Mouse (Mus musculus): ENCODE measurements around the gene Abcb1b. TPM values are rescaled to one million over a fixed set of nuclear protein-coding genes. Genes with fewer than 3 reads are reported as not detected.

Abcb1b gene
- polyA plus RNA-seq, 1 experiment from 2014 or later, result 1.6 TPM

GRCm38 (mm10) chr5:8901001-8901400 lies 103.1 kb downstream of the Abcb1b start:
- Histone ChIP-seq H3K27me3 (replicated peaks; ENCODE audit: control insufficient read depth, insufficient read depth, low read length) (no peaks in the 10 kb centered on the region), H3K9me3 (ENCODE audit: control insufficient read depth, low read length) (no peaks in the 10 kb centered on the region), H3K4me3 (ENCODE audit: low read depth, low read length) (no peak overlapping the region), H3K36me3 (ENCODE audit: control insufficient read depth, insufficient read depth, low read length) (no peaks in the 10 kb centered on the region), H3K4me2 (ENCODE audit: low read length) (no peak overlapping the region), H3K27ac (ENCODE audit: low read depth) (no peak overlapping the region), H3K4me1 (replicated peaks; ENCODE audit: control insufficient read depth, insufficient read depth, low read length) (no peaks in the 10 kb centered on the region), H3K9ac (ENCODE audit: low read length) (no peak overlapping the region)
- 76% methylated on average over 1 of the region's 1 CpGs for WGBS
- no peak for ATAC-seq (replicated peaks; ENCODE audit: low FRiP score, low TSS enrichment, low read depth)
- no peak for DNase-seq (ENCODE audit: low spot score)

GRCm38 (mm10) chr5:8902141-8902817 lies 104.3 kb downstream of the Abcb1b start:
- Histone ChIP-seq H3K4me2 (ENCODE audit: low read length) (no peak overlapping the region), H3K36me3 (ENCODE audit: control insufficient read depth, insufficient read depth, low read length) (no peaks in the 10 kb centered on the region), H3K4me3 (ENCODE audit: low read depth, low read length) (no peak overlapping the region), H3K27ac (ENCODE audit: low read depth) (no peak overlapping the region), H3K4me1 (replicated peaks; ENCODE audit: control insufficient read depth, insufficient read depth, low read length) (no peaks in the 10 kb centered on the region), H3K9ac (ENCODE audit: low read length) (no peak overlapping the region), H3K27me3 (replicated peaks; ENCODE audit: control insufficient read depth, insufficient read depth, low read length) (no peaks in the 10 kb centered on the region), H3K9me3 (ENCODE audit: control insufficient read depth, low read length) (no peaks in the 10 kb centered on the region)
- DNase-seq (ENCODE audit: low spot score) (no peak), ATAC-seq (replicated peaks; ENCODE audit: low FRiP score, low TSS enrichment, low read depth) (no peak)
- WGBS, result 80% methylated on average over 6 of the region's 6 CpGs

GRCm38 (mm10) chr5:8904539-8904938 lies 106.6 kb downstream of the Abcb1b start:
- Histone ChIP-seq H3K4me2 (ENCODE audit: low read length) (no peak overlapping the region), H3K9me3 (ENCODE audit: control insufficient read depth, low read length) (no peaks in the 10 kb centered on the region), H3K4me1 (replicated peaks; ENCODE audit: control insufficient read depth, insufficient read depth, low read length) (no peaks in the 10 kb centered on the region), H3K27ac (ENCODE audit: low read depth) (no peak overlapping the region), H3K27me3 (replicated peaks; ENCODE audit: control insufficient read depth, insufficient read depth, low read length) (no peaks in the 10 kb centered on the region), H3K36me3 (ENCODE audit: control insufficient read depth, insufficient read depth, low read length) (no peaks in the 10 kb centered on the region), H3K9ac (ENCODE audit: low read length) (no peak overlapping the region), H3K4me3 (ENCODE audit: low read depth, low read length) (no peak overlapping the region)
- WGBS, result 79% methylated on average over 6 of the region's 6 CpGs
- no peak for ATAC-seq (replicated peaks; ENCODE audit: low FRiP score, low TSS enrichment, low read depth)
- DNase-seq (ENCODE audit: low spot score), result no peak

GRCm38 (mm10) chr5:8911567-8912198 lies 113.7 kb downstream of the Abcb1b start:
- DNase-seq (ENCODE audit: low spot score) (no peak), ATAC-seq (replicated peaks; ENCODE audit: low FRiP score, low TSS enrichment, low read depth) (no peak)
- Histone ChIP-seq H3K9me3 (ENCODE audit: control insufficient read depth, low read length) (no peaks in the 10 kb centered on the region), H3K4me2 (ENCODE audit: low read length) (no peak overlapping the region), H3K27ac (ENCODE audit: low read depth) (no peak overlapping the region), H3K9ac (ENCODE audit: low read length) (no peak overlapping the region), H3K36me3 (ENCODE audit: control insufficient read depth, insufficient read depth, low read length) (no peaks in the 10 kb centered on the region), H3K4me3 (ENCODE audit: low read depth, low read length) (no peak overlapping the region), H3K27me3 (replicated peaks; ENCODE audit: control insufficient read depth, insufficient read depth, low read length) (no peaks in the 10 kb centered on the region), H3K4me1 (replicated peaks; ENCODE audit: control insufficient read depth, insufficient read depth, low read length) (no peaks in the 10 kb centered on the region)
- WGBS, result 84% methylated on average over 8 of the region's 8 CpGs

Other genes starting within 250 kb of the Abcb1b start
- 8.6 and 9.1 TPM in 2 replicates for gene Rundc3b, start 175.2 kb upstream of the Abcb1b start, polyA plus RNA-seq (2014; fragmentation: Nextera tagmentation; extraction: Ambion mirVana)
- 5.8 and 8.2 TPM in 2 replicates for gene Abcb1a, start 138.1 kb upstream of the Abcb1b start, polyA plus RNA-seq (2014; fragmentation: Nextera tagmentation; extraction: Ambion mirVana)
- 0.19 and 0.27 TPM in 2 replicates for gene Abcb4, start 95.6 kb downstream of the Abcb1b start, polyA plus RNA-seq (2014; fragmentation: Nextera tagmentation; extraction: Ambion mirVana)
- gene Crot, start 199.2 kb downstream of the Abcb1b start, polyA plus RNA-seq (2014; fragmentation: Nextera tagmentation; extraction: Ambion mirVana), result 41.8 and 48.5 TPM in 2 replicates